ENCODE assay signal across 8 mouse cellular contexts in the genomic region with DNA sequence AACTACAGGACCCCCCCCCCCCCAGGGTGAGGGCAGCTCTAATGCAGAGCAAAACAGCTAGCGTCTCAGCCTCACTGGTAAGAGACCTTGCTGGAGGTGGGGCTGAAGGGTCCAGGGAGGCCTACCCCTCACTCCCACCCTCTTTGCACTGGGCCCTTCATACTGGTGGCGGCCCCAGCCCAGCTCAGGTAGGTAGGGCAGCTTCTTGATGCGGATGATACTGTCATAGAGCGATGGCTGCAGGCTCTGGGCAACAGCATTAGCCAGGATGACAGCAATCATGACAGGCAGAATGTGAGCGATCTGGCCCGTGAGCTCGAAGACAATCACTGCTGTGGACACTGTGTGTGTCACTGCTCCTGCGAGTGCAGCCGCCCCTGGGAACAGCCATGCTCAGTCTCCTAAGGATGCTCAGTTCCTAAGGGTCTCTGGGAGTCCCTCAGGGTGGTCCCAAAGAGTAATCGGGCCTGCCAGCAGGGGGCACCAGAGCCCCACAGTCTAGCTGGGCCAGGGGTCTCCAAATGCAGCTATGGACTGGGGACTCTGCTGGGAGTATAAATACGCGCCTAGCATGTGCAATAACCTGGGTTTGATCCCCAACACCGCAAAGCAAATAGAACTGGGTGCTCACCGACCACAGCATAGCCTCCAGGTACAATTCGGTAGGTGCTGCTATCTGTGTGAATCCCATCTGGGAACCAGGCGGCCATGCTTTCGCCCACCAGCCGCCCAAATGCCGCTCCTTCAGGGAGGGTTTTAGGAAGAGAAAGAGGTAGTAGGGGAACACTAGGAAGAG. TPM values are rescaled to one million over a fixed set of nuclear protein-coding genes. Genes with fewer than 3 reads are reported as not detected.
DNase-seq lines count a peak whose midpoint lies in the region; ATAC-seq lines count a peak whose summit lies in the region.

No protein-coding gene starts in this region.

- WGBS in kidney, embryonic 16.5 days, result 75% methylated on average over 19 of the region's 19 CpGs
- 78% methylated on average over 19 of the region's 19 CpGs for WGBS in neural tube, embryonic 11.5 days

- peak; percentile 36 for DNase-seq in cerebellum, adult 8-10 months
- no peak for DNase-seq in cerebellum, adult 11 months
- peak; percentile 86 for DNase-seq in right cerebral cortex, postnatal 4 days
- DNase-seq in right cerebral cortex, postnatal 25 days, result no peak
- peak; percentile 83 for DNase-seq in neural tube, embryonic 11.5 days (ENCODE audit: low spot score)
- DNase-seq in adrenal gland, postnatal 14 days, result no peak
- no peak for DNase-seq in ovary, adult 18-20 months (ENCODE audit: low spot score)

- H3K36me3 ChIP-seq in kidney, embryonic 16.5 days (ENCODE audit: insufficient read depth, low read length), result peaks cover 38% of the 10 kb centered on the region
- peaks cover 8% of the 10 kb centered on the region for H3K36me3 ChIP-seq in neural tube, embryonic 11.5 days (ENCODE audit: control insufficient read depth, insufficient read depth, low read length)

- no peak overlapping the region for H3K9ac ChIP-seq in kidney, embryonic 16.5 days (replicated peaks; ENCODE audit: low read length)
- no peak overlapping the region for H3K9ac ChIP-seq in neural tube, embryonic 11.5 days (ENCODE audit: low read length)

- H3K27ac ChIP-seq in kidney, embryonic 16.5 days (ENCODE audit: low read length), result no peak overlapping the region
- H3K27ac ChIP-seq in neural tube, embryonic 11.5 days (ENCODE audit: low read depth, low read length), result no peak overlapping the region

- peak; percentile 17; the same call in 1 of the 2 replicates for ATAC-seq in kidney, embryonic 16.5 days (ENCODE audit: low FRiP score, low TSS enrichment)
- ATAC-seq in neural tube, embryonic 11.5 days (ENCODE audit: insufficient read depth, low FRiP score, low TSS enrichment), result peak; percentile 71

- no peaks in the 10 kb centered on the region for H3K27me3 ChIP-seq in kidney, embryonic 16.5 days (ENCODE audit: insufficient read depth, low read length)
- H3K27me3 ChIP-seq in neural tube, embryonic 11.5 days (ENCODE audit: control insufficient read depth, insufficient read depth, low read length), result no peaks in the 10 kb centered on the region

- no peaks in the 10 kb centered on the region for H3K9me3 ChIP-seq in kidney, embryonic 16.5 days (ENCODE audit: low read length)
- H3K9me3 ChIP-seq in neural tube, embryonic 11.5 days (ENCODE audit: control insufficient read depth, low read length), result no peaks in the 10 kb centered on the region

- peaks cover 2% of the 10 kb centered on the region; the same call in 1 of the 2 replicates for H3K4me1 ChIP-seq in kidney, embryonic 16.5 days (ENCODE audit: insufficient read depth, low read length)
- 0 out of 2 replicates have a peak, but pooled peaks cover 4% of the 10 kb centered on the region for H3K4me1 ChIP-seq in neural tube, embryonic 11.5 days (ENCODE audit: control insufficient read depth, insufficient read depth, low read length)

- no peak overlapping the region for H3K4me3 ChIP-seq in kidney, embryonic 16.5 days (ENCODE audit: low read length)
- H3K4me3 ChIP-seq in neural tube, embryonic 11.5 days (ENCODE audit: low read depth, low read length), result no peak overlapping the region

- no peak overlapping the region for H3K4me2 ChIP-seq in kidney, embryonic 16.5 days (replicated peaks; ENCODE audit: low read depth, low read length)
- H3K4me2 ChIP-seq in neural tube, embryonic 11.5 days (ENCODE audit: low read depth), result no peak overlapping the region

RNA-seq across cellular contexts. Expression of gene Polr2h, which starts 8.3 kb away (rescaled TPM):
- 107 and 119 TPM in 2 replicates for polyA plus RNA-seq in kidney, embryonic 16.5 days (2015; fragmentation: Nextera tagmentation; extraction: Ambion mirVana)
- polyA plus RNA-seq in neural tube, embryonic 11.5 days (2014; fragmentation: Nextera tagmentation; extraction: Ambion mirVana), result 121 and 125 TPM in 2 replicates
- total RNA-seq in adrenal gland, postnatal 14 days (2021), result 33.1 and 34.3 TPM in 2 replicates

RNA-seq across cellular contexts. Expression of gene Clcn2, which starts 8.4 kb away (rescaled TPM):
- 18.7 and 20.1 TPM in 2 replicates for polyA plus RNA-seq in kidney, embryonic 16.5 days (2015; fragmentation: Nextera tagmentation; extraction: Ambion mirVana)
- polyA plus RNA-seq in neural tube, embryonic 11.5 days (2014; fragmentation: Nextera tagmentation; extraction: Ambion mirVana), result 22.0 and 26.4 TPM in 2 replicates
- 19.5 and 26.8 TPM in 2 replicates for total RNA-seq in adrenal gland, postnatal 14 days (2021)

RNA-seq across cellular contexts. Expression of gene Fam131a, which starts 16.1 kb away (rescaled TPM):
- polyA plus RNA-seq in kidney, embryonic 16.5 days (2015; fragmentation: Nextera tagmentation; extraction: Ambion mirVana), result 7.6 and 8.0 TPM in 2 replicates
- polyA plus RNA-seq in neural tube, embryonic 11.5 days (2014; fragmentation: Nextera tagmentation; extraction: Ambion mirVana), result 11.6 and 17.8 TPM in 2 replicates
- total RNA-seq in adrenal gland, postnatal 14 days (2021), result 12.5 and 12.6 TPM in 2 replicates

RNA-seq across cellular contexts. Expression of gene Chrd, which starts 23.8 kb away (rescaled TPM):
- 5.4 and 5.9 TPM in 2 replicates for polyA plus RNA-seq in kidney, embryonic 16.5 days (2015; fragmentation: Nextera tagmentation; extraction: Ambion mirVana)
- polyA plus RNA-seq in neural tube, embryonic 11.5 days (2014; fragmentation: Nextera tagmentation; extraction: Ambion mirVana), result 3.7 and 5.2 TPM in 2 replicates
- 5.2 and 5.9 TPM in 2 replicates for total RNA-seq in adrenal gland, postnatal 14 days (2021)

RNA-seq across cellular contexts. Expression of gene Thpo, which starts 25.2 kb away (rescaled TPM):
- 1.2 and 2.0 TPM in 2 replicates for polyA plus RNA-seq in kidney, embryonic 16.5 days (2015; fragmentation: Nextera tagmentation; extraction: Ambion mirVana)
- polyA plus RNA-seq in neural tube, embryonic 11.5 days (2014; fragmentation: Nextera tagmentation; extraction: Ambion mirVana), result 0.55 and 1.0 TPM in 2 replicates
- total RNA-seq in adrenal gland, postnatal 14 days (2021), result 0.71 and 2.8 TPM in 2 replicates

Comparison
In these comparisons a context has a peak if more than half of its experiments do, and no peak if none do; other contexts are left out.
1. DNase-seq: peak in cerebellum, adult 8-10 months (single experiment), right cerebral cortex, postnatal 4 days (single experiment) and neural tube, embryonic 11.5 days (single experiment); none in cerebellum, adult 11 months (single experiment), right cerebral cortex, postnatal 25 days (single experiment), adrenal gland, postnatal 14 days (single experiment) and ovary, adult 18-20 months (single experiment).